Mouse (Mus musculus) inflammation-experienced regulatory T-cells, adult 6 months (primary cell): ENCODE results near the gene Sco2. TPM values are rescaled to one million over a fixed set of nuclear protein-coding genes. Genes with fewer than 3 reads are reported as not detected.

ENCODE experiments used
- ATAC-seq: one replicate; pipeline ENCODE4 v1.8.0; 2017
- polyA plus RNA-seq, 3 experiments: library from polyadenylated mRNA; unstranded; fragments of 100-300 nt; shearing (Covaris generic); gene quantifications; one replicate each; pipeline ENCODE4 v1.2.1; 2017

Sco2 gene
- polyA plus RNA-seq, 3 experiments from 2014 or later: 0.82 to 3.4 TPM; not detected in 1

DNA sequence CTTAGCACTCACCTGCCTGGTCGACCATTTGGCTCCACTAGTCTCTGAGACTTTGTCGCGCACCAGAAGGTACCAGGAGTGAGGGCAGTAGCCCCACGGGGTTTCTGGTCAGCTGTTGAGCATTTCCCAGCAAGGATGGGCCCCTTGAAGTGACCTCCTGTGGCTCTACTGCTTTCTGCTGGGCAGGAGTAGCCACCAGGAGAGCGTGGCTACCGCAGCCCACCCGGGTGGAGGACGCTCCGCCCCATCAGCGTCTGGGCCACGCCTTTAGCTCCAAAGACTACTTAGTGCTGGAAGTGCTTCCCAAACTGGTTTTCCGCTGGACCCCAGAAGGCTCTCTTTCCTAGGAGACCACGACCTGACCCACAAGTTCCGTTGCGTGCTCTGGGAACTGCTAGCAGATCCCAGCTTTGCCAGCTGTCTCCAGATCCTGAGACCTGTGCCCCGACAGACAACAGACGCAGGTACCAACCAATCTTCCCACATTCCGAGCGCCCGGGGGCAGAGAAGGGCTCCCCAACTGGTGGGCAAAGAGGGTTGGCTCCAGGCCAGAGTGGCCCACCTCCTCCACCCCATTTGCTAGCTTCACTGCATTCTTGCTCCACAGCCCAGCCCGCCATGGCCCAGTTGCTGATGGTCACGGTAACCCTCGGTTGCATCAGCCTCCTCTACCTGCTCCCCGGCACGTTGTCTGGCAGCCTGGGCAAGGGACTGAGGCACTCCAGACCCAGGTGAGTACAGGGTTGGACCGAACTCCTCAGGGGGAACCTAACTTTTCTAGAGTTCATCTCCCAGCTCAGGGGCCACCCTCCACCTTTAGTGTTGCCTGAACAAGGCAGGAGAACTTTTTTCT lies 50.8 kb downstream of the Sco2 start, which contains the start of gene Adm2:
Gene Adm2, plus strand, starts transcription at position 51 of the 853 bp plus-strand sequence.
- no peak for ATAC-seq

Other genes starting within 250 kb of the Sco2 start
- gene Hdac10, start 245.1 kb downstream of the Sco2 start, polyA plus RNA-seq: 10 to 100 TPM in 2 of 3 experiments, 1 to 10 TPM in 1; 8.6 to 29.8 (median 25.6) TPM
- gene Mapk12, start 233.1 kb downstream of the Sco2 start, polyA plus RNA-seq: 1 to 10 TPM in 2 of 3 experiments, under 1 TPM in 1; 0.50 to 3.6 (median 2.8) TPM
- 10 to 100 TPM in 2 of 3 experiments, 1 to 10 TPM in 1; 8.2 to 23.6 (median 21.4) TPM for gene Mapk11, start 224.2 kb downstream of the Sco2 start, polyA plus RNA-seq
- 1 to 10 TPM; 1.0 to 3.7 (median 1.7) TPM for gene Plxnb2, start 193.1 kb downstream of the Sco2 start, polyA plus RNA-seq
- gene Dennd6b, start 177.3 kb downstream of the Sco2 start, polyA plus RNA-seq: 10 to 100 TPM in 2 of 3 experiments, 1 to 10 TPM in 1; 3.4 to 16.7 (median 13.6) TPM
- 10 to 100 TPM; 21.5 to 33.7 (median 30.1) TPM for gene Ppp6r2, start 162.3 kb downstream of the Sco2 start, polyA plus RNA-seq
- gene Sbf1, start 58.5 kb downstream of the Sco2 start, polyA plus RNA-seq: 100 to 1,000 TPM in 2 of 3 experiments, 10 to 100 TPM in 1; 63.2 to 112 (median 106) TPM
- not detected for gene Adm2, start 51.1 kb downstream of the Sco2 start, polyA plus RNA-seq
- not detected for gene Miox, start 39.4 kb downstream of the Sco2 start, polyA plus RNA-seq
- 10 to 100 TPM; 24.7 to 44.0 (median 34.7) TPM for gene Lmf2, start 18.2 kb downstream of the Sco2 start, polyA plus RNA-seq
- gene Ncaph2, start 18.1 kb downstream of the Sco2 start, polyA plus RNA-seq: 100 to 1,000 TPM; 145 to 237 (median 180) TPM
- gene Tymp, start 3.2 kb upstream of the Sco2 start, polyA plus RNA-seq: under 1 TPM in 2 of 3 experiments, not detected in 1; 0.94 to 0.99 TPM
- gene Odf3b, start 5.4 kb upstream of the Sco2 start, polyA plus RNA-seq: 1 to 10 TPM in 2 of 3 experiments, under 1 TPM in 1; 0.41 to 2.0 (median 1.8) TPM
- under 1 TPM in 1 of 3 experiments, not detected in 2; 0.08 TPM for gene Klhdc7b, start 11.1 kb upstream of the Sco2 start, polyA plus RNA-seq
- gene Syce3, start 36.7 kb upstream of the Sco2 start, polyA plus RNA-seq: not detected
- gene Cpt1b, start 52.0 kb upstream of the Sco2 start, polyA plus RNA-seq: under 1 TPM; 0.15 to 0.82 (median 0.45) TPM
- gene C730034F03Rik, start 55.7 kb upstream of the Sco2 start, polyA plus RNA-seq: 1 to 10 TPM; 4.2 to 7.1 (median 6.1) TPM
- gene Gm44502, start 55.9 kb upstream of the Sco2 start, polyA plus RNA-seq: under 1 TPM in 1 of 3 experiments, not detected in 2; 0.28 TPM
- gene Chkb, start 56.1 kb upstream of the Sco2 start, polyA plus RNA-seq: 10 to 100 TPM; 45.1 to 62.2 (median 57.2) TPM
- gene Mapk8ip2, start 80.1 kb upstream of the Sco2 start, polyA plus RNA-seq: under 1 TPM in 2 of 3 experiments, not detected in 1; 0.08 to 0.40 TPM
- 10 to 100 TPM in 1 of 3 experiments, 1 to 10 TPM in 2; 4.9 to 12.1 (median 6.8) TPM for gene Arsa, start 103.6 kb upstream of the Sco2 start, polyA plus RNA-seq
- gene Shank3, start 125.8 kb upstream of the Sco2 start, polyA plus RNA-seq: not detected
- not detected for gene Acr, start 194.5 kb upstream of the Sco2 start, polyA plus RNA-seq
- 1 to 10 TPM; 1.5 to 2.2 (median 1.5) TPM for gene Rabl2, start 218.1 kb upstream of the Sco2 start, polyA plus RNA-seq